Mouse (Mus musculus): Measurements from ENCODE around the gene Ccdc114. TPM values are rescaled to one million over a fixed set of nuclear protein-coding genes. Genes with fewer than 3 reads are reported as not detected.

The Ccdc114 gene
- polyA plus RNA-seq, 1 experiment: 10.2 TPM

- no peak for TF ChIP-seq POLR2A (IDR thresholded peaks at IDR 0.05; ENCODE audit: insufficient read depth, low read length)
- TF ChIP-seq EP300 (IDR thresholded peaks at IDR 0.05; ENCODE audit: insufficient read depth, low read depth, low read length): no peak
- TF ChIP-seq CTCF (IDR thresholded peaks at IDR 0.05; ENCODE audit: low read depth, low read length): no peak
- Histone ChIP-seq H3K4me1 (ENCODE audit: control insufficient read depth, insufficient read depth, low read length) (no peaks in the 10 kb centered on the region), H3K9ac (ENCODE audit: low read depth, poor library complexity, severe bottlenecking) (no peak overlapping the region), H3K9me3 (replicated peaks; ENCODE audit: control insufficient read depth, insufficient read depth, low read length, poor library complexity, severe bottlenecking) (no peaks in the 10 kb centered on the region), H3K4me3 (ENCODE audit: low read depth, low read length) (peak overlapping the region; percentile 27), H3K27ac (ENCODE audit: insufficient read depth, low read length) (no peak overlapping the region), H3K27me3 (ENCODE audit: control insufficient read depth, insufficient read depth, low read length, poor library complexity, severe bottlenecking) (no peaks in the 10 kb centered on the region), H3K36me3 (ENCODE audit: control insufficient read depth, insufficient read depth, low read length, poor library complexity, severe bottlenecking) (no peaks in the 10 kb centered on the region)
These were observed 7.5 kb upstream of the Ccdc114 start for GRCm38 (mm10) chr7:45916056-45917003.

- H3K27me3 ChIP-seq (ENCODE audit: control insufficient read depth, insufficient read depth, low read length, poor library complexity, severe bottlenecking): no peaks in the 10 kb centered on the region
- peak overlapping the region; percentile 19; the same call in 1 of the 2 replicates for H3K9ac ChIP-seq (ENCODE audit: low read depth, poor library complexity, severe bottlenecking)
- no peaks in the 10 kb centered on the region for H3K36me3 ChIP-seq (ENCODE audit: control insufficient read depth, insufficient read depth, low read length, poor library complexity, severe bottlenecking)
- H3K4me1 ChIP-seq (ENCODE audit: control insufficient read depth, insufficient read depth, low read length): peaks cover 1% of the 10 kb centered on the region
- no peaks in the 10 kb centered on the region for H3K9me3 ChIP-seq (replicated peaks; ENCODE audit: control insufficient read depth, insufficient read depth, low read length, poor library complexity, severe bottlenecking)
- no peak overlapping the region; the same call in 1 of the 2 replicates for H3K27ac ChIP-seq (ENCODE audit: insufficient read depth, low read length)
- TF ChIP-seq EP300 (IDR thresholded peaks at IDR 0.05; ENCODE audit: insufficient read depth, low read depth, low read length): no peak
- TF ChIP-seq POLR2A (IDR thresholded peaks at IDR 0.05; ENCODE audit: insufficient read depth, low read length): no peak
- TF ChIP-seq CTCF (IDR thresholded peaks at IDR 0.05; ENCODE audit: low read depth, low read length): no peak
- H3K4me3 ChIP-seq (ENCODE audit: low read depth, low read length): peak overlapping the region; percentile 18; the same call in 1 of the 2 replicates
These were observed 6.7 kb upstream of the Ccdc114 start for GRCm38 (mm10) chr7:45917004-45917704.

- Histone ChIP-seq H3K9ac (ENCODE audit: low read depth, poor library complexity, severe bottlenecking) (no peak overlapping the region), H3K4me1 (ENCODE audit: control insufficient read depth, insufficient read depth, low read length) (peaks cover 2% of the 10 kb centered on the region), H3K27ac (ENCODE audit: insufficient read depth, low read length) (no peak overlapping the region), H3K27me3 (ENCODE audit: control insufficient read depth, insufficient read depth, low read length, poor library complexity, severe bottlenecking) (no peaks in the 10 kb centered on the region), H3K4me3 (ENCODE audit: low read depth, low read length) (no peak overlapping the region), H3K36me3 (ENCODE audit: control insufficient read depth, insufficient read depth, low read length, poor library complexity, severe bottlenecking) (no peaks in the 10 kb centered on the region), H3K9me3 (replicated peaks; ENCODE audit: control insufficient read depth, insufficient read depth, low read length, poor library complexity, severe bottlenecking) (no peaks in the 10 kb centered on the region)
- TF ChIP-seq POLR2A (IDR thresholded peaks at IDR 0.05; ENCODE audit: insufficient read depth, low read length) (no peak), CTCF (IDR thresholded peaks at IDR 0.05; ENCODE audit: low read depth, low read length) (no peak), EP300 (IDR thresholded peaks at IDR 0.05; ENCODE audit: insufficient read depth, low read depth, low read length) (no peak)
These were observed 5.9 kb upstream of the Ccdc114 start for GRCm38 (mm10) chr7:45917926-45918325.

- TF ChIP-seq POLR2A (IDR thresholded peaks at IDR 0.05; ENCODE audit: insufficient read depth, low read length): no peak
- peak; percentile 98 for TF ChIP-seq CTCF (IDR thresholded peaks at IDR 0.05; ENCODE audit: low read depth, low read length)
- TF ChIP-seq EP300 (IDR thresholded peaks at IDR 0.05; ENCODE audit: insufficient read depth, low read depth, low read length): peak; percentile 57; the same call in 1 of the 2 replicates
- Histone ChIP-seq H3K27ac (ENCODE audit: insufficient read depth, low read length) (no peak overlapping the region), H3K4me1 (ENCODE audit: control insufficient read depth, insufficient read depth, low read length) (peaks cover 2% of the 10 kb centered on the region), H3K27me3 (ENCODE audit: control insufficient read depth, insufficient read depth, low read length, poor library complexity, severe bottlenecking) (no peaks in the 10 kb centered on the region), H3K4me3 (ENCODE audit: low read depth, low read length) (peak overlapping the region; percentile 64), H3K9ac (ENCODE audit: low read depth, poor library complexity, severe bottlenecking) (peak overlapping the region; percentile 48; the same call in 1 of the 2 replicates), H3K36me3 (ENCODE audit: control insufficient read depth, insufficient read depth, low read length, poor library complexity, severe bottlenecking) (no peaks in the 10 kb centered on the region), H3K9me3 (replicated peaks; ENCODE audit: control insufficient read depth, insufficient read depth, low read length, poor library complexity, severe bottlenecking) (no peaks in the 10 kb centered on the region)
These were observed 4.7 kb upstream of the Ccdc114 start for GRCm38 (mm10) chr7:45919083-45919671.

GRCm38 (mm10) chr7:45919761-45920160 is 4.1 kb upstream of the Ccdc114 start:
- no peak overlapping the region for H3K4me3 ChIP-seq (ENCODE audit: low read depth, low read length)
- H3K4me1 ChIP-seq (ENCODE audit: control insufficient read depth, insufficient read depth, low read length): peaks cover 2% of the 10 kb centered on the region
- TF ChIP-seq EP300 (IDR thresholded peaks at IDR 0.05; ENCODE audit: insufficient read depth, low read depth, low read length) (no peak), POLR2A (IDR thresholded peaks at IDR 0.05; ENCODE audit: insufficient read depth, low read length) (no peak), CTCF (IDR thresholded peaks at IDR 0.05; ENCODE audit: low read depth, low read length) (no peak)
- H3K9ac ChIP-seq (ENCODE audit: low read depth, poor library complexity, severe bottlenecking): no peak overlapping the region
- H3K27ac ChIP-seq (ENCODE audit: insufficient read depth, low read length): no peak overlapping the region
- no peaks in the 10 kb centered on the region for H3K36me3 ChIP-seq (ENCODE audit: control insufficient read depth, insufficient read depth, low read length, poor library complexity, severe bottlenecking)
- H3K9me3 ChIP-seq (replicated peaks; ENCODE audit: control insufficient read depth, insufficient read depth, low read length, poor library complexity, severe bottlenecking): no peaks in the 10 kb centered on the region
- H3K27me3 ChIP-seq (ENCODE audit: control insufficient read depth, insufficient read depth, low read length, poor library complexity, severe bottlenecking): no peaks in the 10 kb centered on the region

Data from ES-Bruce4 (cell line).